Mouse (Mus musculus): ENCODE results near the gene Siglece.

Gene Siglece

GRCm38 (mm10) chr7:43625794-43626422 is 34.1 kb downstream of the Siglece start:
- no peak for DNase-seq (ENCODE audit: low spot score in 2 of 2)

- no peak for DNase-seq (ENCODE audit: low spot score in 2 of 2)
Observed at GRCm38 (mm10) chr7:43625065-43625464, 34.9 kb downstream of the Siglece start.

DNA sequence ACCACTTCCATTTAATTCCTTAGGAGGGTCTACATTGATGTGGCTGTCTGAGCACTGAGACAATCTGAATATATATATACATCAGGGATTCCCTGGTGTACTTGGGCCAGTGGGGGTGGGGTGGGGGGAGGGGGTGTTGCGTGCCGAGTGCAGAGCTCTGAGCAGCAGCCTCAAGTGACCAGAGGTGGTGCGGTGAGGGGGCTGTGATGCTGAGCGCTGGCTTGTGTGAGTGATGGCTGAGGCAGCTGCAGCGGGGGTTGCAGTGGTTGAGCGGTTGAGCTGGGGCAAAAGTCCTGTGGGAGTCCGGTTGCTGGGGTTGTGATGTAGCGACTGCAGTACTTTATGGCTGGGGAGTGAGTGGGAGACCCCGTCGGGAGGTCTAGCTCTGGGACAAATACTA is 36.1 kb downstream of the Siglece start:
- DNase-seq (ENCODE audit: low spot score in 2 of 2): no peak

GRCm38 (mm10) chr7:43622927-43623326 is 37.0 kb downstream of the Siglece start:
- DNase-seq (ENCODE audit: low spot score in 2 of 2): no peak

DNA sequence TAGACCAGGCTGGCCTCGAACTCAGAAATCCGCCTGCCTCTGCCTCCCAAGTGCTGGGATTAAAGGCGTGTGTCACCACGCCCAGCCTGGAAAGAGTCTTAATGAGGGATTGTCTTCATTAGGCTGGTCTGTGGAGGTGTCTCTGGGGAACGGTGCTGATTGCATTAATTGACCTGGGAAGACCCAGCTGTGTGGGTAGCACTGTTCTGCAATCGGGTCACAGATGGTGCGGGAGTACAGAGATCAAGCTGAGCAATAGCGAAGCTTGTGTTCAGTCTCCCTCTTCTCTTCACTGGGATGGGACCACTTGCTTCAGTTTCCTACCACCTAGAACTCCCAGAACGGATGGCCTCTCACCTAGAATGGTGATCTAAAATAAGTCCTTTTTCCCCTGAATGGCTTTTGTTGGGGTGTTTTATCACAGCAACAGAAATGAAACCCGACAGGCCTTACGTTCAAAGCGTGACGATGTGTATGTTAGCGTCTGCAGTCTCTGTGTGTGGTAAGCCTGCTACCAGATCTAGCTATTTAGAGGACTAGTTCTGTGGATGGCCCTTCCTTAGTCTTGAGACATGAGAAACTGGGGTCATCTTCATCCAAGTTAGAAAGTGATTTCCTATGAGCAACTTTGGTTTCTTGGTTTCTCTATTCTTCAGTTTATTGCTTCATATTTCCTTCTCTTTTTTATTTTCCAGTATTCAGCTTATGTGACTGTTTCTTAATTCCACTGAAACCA is 46.0 kb downstream of the Siglece start:
- DNase-seq (ENCODE audit: low spot score in 2 of 2): no peak

DNA sequence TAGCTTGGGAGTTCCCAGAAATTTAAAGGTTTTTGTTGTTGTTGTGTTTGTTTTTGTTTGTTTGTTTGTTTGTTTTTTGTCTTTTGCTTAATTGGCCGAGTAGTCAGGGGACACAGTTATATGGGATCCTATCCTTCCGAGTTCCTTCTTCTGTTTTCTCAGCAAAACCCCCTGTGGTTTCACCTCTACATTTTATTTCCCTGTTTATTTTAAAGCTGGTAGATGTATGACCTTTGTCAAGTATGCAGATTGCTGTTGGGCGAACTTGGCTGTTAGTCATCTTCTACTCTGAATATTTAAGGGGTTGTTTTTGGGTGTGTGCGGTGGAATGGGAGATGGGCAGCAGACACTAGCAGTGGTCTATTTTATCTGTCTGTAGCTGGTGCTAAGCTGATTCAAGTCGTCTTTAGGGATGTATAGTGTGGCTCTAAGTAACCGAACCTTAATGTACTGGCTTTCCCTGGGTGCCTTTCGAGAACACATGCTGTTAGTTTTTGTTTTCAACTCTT is 51.6 kb downstream of the Siglece start:
- DNase-seq (ENCODE audit: low spot score in 2 of 2): no peak

GRCm38 (mm10) chr7:43607743-43608287 is 52.1 kb downstream of the Siglece start:
- DNase-seq (ENCODE audit: low spot score in 2 of 2): no peak

DNA sequence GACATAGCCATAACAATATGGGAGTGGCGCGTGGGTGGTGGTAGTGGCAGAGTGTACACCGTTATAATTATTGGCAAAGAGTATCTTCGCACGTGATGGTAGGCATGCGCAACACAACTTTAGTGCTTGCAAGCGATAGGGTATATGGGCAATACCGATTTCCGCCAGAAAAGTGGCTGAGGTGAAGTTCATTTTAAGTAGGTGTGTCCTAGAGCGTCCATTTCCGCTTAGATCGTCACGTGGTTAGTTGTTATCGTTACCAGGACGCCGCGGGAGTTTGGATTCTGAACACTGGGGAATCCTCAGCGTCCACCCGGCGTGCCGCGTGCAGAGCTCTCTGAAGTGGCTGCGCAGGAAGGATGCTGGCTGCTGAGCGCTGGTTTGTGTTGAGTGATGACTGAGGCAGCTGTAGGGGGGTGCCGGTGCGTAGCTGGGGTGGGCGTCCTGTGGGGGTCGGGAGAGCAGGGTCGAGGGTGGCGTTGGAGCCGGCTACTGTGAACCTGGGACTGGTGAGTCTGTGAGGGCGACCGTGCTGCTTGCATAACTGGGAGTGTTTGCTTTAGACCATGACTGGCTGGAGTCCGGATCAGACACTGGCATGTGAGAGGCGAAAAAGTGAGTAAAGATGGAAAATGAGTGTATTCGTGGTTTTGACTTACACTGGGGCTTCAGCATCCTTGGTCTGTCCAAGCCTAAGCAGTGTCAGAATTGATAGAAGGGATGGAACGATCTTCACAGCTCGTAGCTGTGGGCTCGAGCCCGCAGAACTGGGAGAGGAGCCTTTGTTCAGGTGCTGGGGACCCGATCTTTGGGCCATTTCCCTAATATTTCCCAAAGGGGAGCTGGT is 52.8 kb downstream of the Siglece start, which contains the start of gene Zfp819:
Gene Zfp819, plus strand, starts transcription at position 274 of the 847 bp plus-strand sequence.
- peak; percentile 4 to 21 for DNase-seq (ENCODE audit: low spot score in 2 of 2)

GRCm38 (mm10) chr7:43601884-43602283 is 58.1 kb downstream of the Siglece start:
- DNase-seq (ENCODE audit: low spot score in 2 of 2): no peak

All from heart, adult 9 months (tissue).